Mouse (Mus musculus) thymus, adult 2 months (tissue): ENCODE results near the gene Pex3. TPM values are rescaled to one million over a fixed set of nuclear protein-coding genes. Genes with fewer than 3 reads are reported as not detected.

Experiments
- DNase-seq: peaks from one replicate; pipeline ENCODE4 v3.0.0; 2021
- H3K27ac ChIP-seq: fragments of 200-500 bp; 2 replicates; pipeline ENCODE4 v1.5.1; 2012; ENCODE audit warnings: low read length, control low read depth; ENCODE audit not compliant: control insufficient read depth, insufficient read depth
- H3K27me3 ChIP-seq: fragments of 200-500 bp; 2 replicates; pipeline ENCODE4 v1.6.1; 2012; ENCODE audit warnings: mild to moderate bottlenecking, low read length, moderate library complexity, mixed read lengths; ENCODE audit not compliant: control insufficient read depth, insufficient read depth
- H3K36me3 ChIP-seq: fragments of 200-500 bp; 2 replicates; pipeline ENCODE4 v1.6.1; 2012; ENCODE audit warnings: mild to moderate bottlenecking, low read length, moderate library complexity; ENCODE audit not compliant: control insufficient read depth, insufficient read depth
- H3K4me1 ChIP-seq: fragments of 200-500 bp; replicated peaks from 2 replicates; pipeline ENCODE4 v1.6.1; 2012; ENCODE audit warnings: low read length; ENCODE audit not compliant: control insufficient read depth, insufficient read depth
- H3K4me3 ChIP-seq: fragments of 200-500 bp; 2 replicates; pipeline ENCODE4 v1.5.1; 2012; ENCODE audit warnings: mild to moderate bottlenecking, low read length, control low read depth, moderate library complexity; ENCODE audit not compliant: control insufficient read depth, insufficient read depth
- CTCF ChIP-seq: fragments of 200-500 bp; IDR thresholded peaks from 2 replicates; pipeline ENCODE4 v1.5.1; 2012; ENCODE audit warnings: mild to moderate bottlenecking, control low read depth, low read length, moderate library complexity, borderline replicate concordance; ENCODE audit not compliant: control insufficient read depth, poor library complexity, insufficient read depth; ENCODE audit errors: extremely low read depth
- POLR2A ChIP-seq: fragments of 200-500 bp; IDR thresholded peaks from 2 replicates; pipeline ENCODE4 v1.6.1; 2012; ENCODE audit warnings: mild to moderate bottlenecking, low read length, control low read depth, moderate library complexity; ENCODE audit not compliant: control insufficient read depth, poor library complexity, insufficient read depth; ENCODE audit errors: extremely low read depth
- WGBS: fragments of 180-500 bp; shearing (Covaris S2); methylation state at CpG from one replicate; pipeline ENCODE4 v1.1.7; 2018; 5-methylcytosine and 5-hydroxymethylcytosine counted together
- polyA plus RNA-seq: library from polyadenylated mRNA; depleted of rRNA; stranded (reverse); fragments of >200 nt; gene quantifications from 2 replicates; pipeline ENCODE4 v1.2.3, GENCODE M21; 2012

Pex3 gene
- polyA plus RNA-seq, 1 experiment: 9.1 TPM

GRCm38 (mm10) chr10:13587914-13588313, 35.0 kb upstream of the Pex3 start:
- Histone ChIP-seq H3K27me3 (no peaks in the 10 kb centered on the region), H3K4me1 (no peaks in the 10 kb centered on the region), H3K36me3 (no peaks in the 10 kb centered on the region), H3K4me3 (no peak overlapping the region), H3K27ac (no peak overlapping the region)
- DNase-seq: no peak
- 88% methylated on average over 2 of the region's 2 CpGs for WGBS
- no peak for TF ChIP-seq POLR2A
- no peak for TF ChIP-seq CTCF

DNA sequence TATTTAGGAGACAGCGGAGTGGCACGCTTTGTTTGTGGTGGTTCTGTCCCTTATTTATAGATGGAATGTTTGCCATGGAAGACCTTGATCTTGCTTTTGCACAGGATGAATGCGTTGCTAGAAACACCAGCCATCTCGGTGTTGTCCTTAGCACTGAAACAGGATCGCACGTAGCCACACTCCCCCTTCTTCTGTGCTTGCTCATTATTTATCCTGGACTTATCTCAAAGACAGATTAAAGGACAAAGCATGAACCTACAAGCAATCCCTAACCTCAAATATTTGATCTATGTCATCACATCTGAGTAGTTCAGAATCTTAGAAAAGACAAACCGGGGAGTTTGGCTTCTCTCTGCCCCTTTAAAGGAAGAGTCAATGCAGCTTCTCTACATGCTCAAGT, 24.2 kb upstream of the Pex3 start:
- DNase-seq: no peak
- WGBS: 94% methylated on average over 7 of the region's 7 CpGs
- Histone ChIP-seq H3K4me1 (no peaks in the 10 kb centered on the region), H3K4me3 (no peak overlapping the region), H3K27ac (no peak overlapping the region), H3K27me3 (no peaks in the 10 kb centered on the region), H3K36me3 (no peaks in the 10 kb centered on the region)
- TF ChIP-seq CTCF (no peak), POLR2A (no peak)

DNA sequence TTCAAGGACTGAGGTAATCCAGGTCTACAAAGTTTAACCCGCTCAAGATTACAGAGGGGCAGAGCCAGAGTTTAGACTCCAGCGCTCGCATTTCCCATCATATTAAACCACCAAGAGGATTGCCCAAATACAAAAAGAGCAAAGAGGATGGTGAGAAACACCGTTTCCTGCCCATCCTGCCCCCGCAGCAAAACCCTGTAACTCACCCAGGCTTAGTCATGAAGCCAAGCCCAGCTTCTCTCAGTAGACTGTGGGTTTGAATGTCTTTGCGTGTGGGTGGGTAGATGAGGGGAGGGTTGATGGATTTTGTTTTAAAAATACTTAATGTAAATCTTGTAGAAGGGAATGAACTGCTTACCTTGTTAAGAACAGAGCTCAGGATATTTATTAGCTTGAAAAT, 19.5 kb upstream of the Pex3 start:
- Histone ChIP-seq H3K27me3 (no peaks in the 10 kb centered on the region), H3K27ac (no peak overlapping the region), H3K36me3 (no peaks in the 10 kb centered on the region), H3K4me3 (no peak overlapping the region), H3K4me1 (no peaks in the 10 kb centered on the region)
- 79% methylated on average over 6 of the region's 6 CpGs for WGBS
- no peak for DNase-seq
- TF ChIP-seq POLR2A (no peak), CTCF (no peak)

DNA sequence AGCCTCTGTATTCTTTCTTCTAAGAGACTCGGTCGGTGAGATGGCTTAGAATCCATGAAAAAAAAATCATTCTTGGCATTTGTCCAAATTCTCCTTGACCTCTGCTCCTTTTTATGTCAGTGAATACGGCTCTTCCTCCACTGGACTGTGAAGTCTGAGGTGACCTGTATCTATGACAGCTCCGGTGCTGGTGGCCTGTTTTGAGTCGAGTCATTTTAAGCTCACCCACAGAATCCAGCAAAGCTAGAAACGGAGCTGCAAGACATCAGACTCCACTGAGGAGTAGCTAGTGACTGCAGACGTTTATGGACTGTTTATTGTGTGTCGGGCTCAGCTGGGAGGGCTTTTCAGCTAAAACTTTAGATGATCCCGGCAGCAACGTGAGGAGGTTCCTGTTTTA, 19.1 kb upstream of the Pex3 start:
- no peak overlapping the region for H3K4me3 ChIP-seq
- H3K4me1 ChIP-seq: no peaks in the 10 kb centered on the region
- TF ChIP-seq CTCF (no peak), POLR2A (no peak)
- H3K27me3 ChIP-seq: no peaks in the 10 kb centered on the region
- no peak for DNase-seq
- no peaks in the 10 kb centered on the region for H3K36me3 ChIP-seq
- 83% methylated on average over 10 of the region's 10 CpGs for WGBS
- H3K27ac ChIP-seq: no peak overlapping the region

GRCm38 (mm10) chr10:13570697-13571538, 18.0 kb upstream of the Pex3 start:
- H3K36me3 ChIP-seq: no peaks in the 10 kb centered on the region
- 87% methylated on average over 9 of the region's 9 CpGs for WGBS
- no peak for DNase-seq
- no peaks in the 10 kb centered on the region for H3K27me3 ChIP-seq
- no peak overlapping the region for H3K27ac ChIP-seq
- no peak overlapping the region for H3K4me3 ChIP-seq
- TF ChIP-seq POLR2A (no peak), CTCF (no peak)
- H3K4me1 ChIP-seq: no peaks in the 10 kb centered on the region

- 84% methylated on average over 7 of the region's 7 CpGs for WGBS
- no peak for TF ChIP-seq POLR2A
- no peak for TF ChIP-seq CTCF
- H3K4me3 ChIP-seq: no peak overlapping the region
- no peak overlapping the region for H3K27ac ChIP-seq
- DNase-seq: no peak
- no peaks in the 10 kb centered on the region for H3K4me1 ChIP-seq
- no peaks in the 10 kb centered on the region for H3K27me3 ChIP-seq
- no peaks in the 10 kb centered on the region for H3K36me3 ChIP-seq
These were observed 16.9 kb upstream of the Pex3 start for GRCm38 (mm10) chr10:13569818-13570217.
